Mouse (Mus musculus) urinary bladder, postnatal 36 days (tissue): ENCODE measurements around the gene Haghl.

ENCODE experiments used
- DNase-seq, 2 experiments: peaks; one replicate each; pipeline ENCODE4 v3.0.0; 2022; ENCODE audit warnings: low spot score in 2 of 2, mixed read lengths in 1 of 2

The Haghl gene

DNA sequence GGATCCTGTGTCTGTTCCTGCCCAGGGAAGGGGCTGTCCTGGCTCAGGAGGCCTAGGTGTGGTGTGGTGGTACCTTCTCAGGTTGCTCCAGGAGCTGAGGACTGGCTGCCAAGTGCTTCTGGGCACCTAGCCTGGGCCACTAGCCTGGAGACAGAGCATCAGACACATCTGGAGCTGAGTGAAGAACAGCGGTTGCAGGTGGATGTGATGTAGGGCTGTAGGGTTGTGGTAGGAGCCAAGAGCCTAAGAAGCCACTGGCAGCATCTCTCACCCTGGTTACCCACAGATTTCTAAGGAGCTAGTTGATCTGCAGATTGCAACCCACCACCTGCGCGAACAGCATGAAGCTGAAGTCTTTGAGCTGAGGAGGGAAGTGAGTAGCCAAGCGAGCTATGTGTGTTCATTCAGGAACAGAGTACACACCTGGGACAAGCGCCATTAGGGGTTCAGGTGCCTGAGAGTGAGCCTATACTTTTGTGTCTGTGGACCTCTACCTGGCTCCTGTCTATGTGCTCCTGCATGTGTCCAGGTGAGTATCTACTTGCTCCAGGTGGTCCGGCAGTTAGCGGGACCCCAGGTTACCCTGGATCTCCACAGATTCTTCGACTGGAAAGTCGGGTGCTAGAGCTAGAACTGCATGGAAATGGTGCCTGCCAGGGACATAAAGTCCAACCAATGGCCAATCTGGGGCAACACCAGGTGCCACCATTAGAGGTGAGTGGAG is 1.5 kb upstream of the Haghl start:
- no peak for DNase-seq

DNA sequence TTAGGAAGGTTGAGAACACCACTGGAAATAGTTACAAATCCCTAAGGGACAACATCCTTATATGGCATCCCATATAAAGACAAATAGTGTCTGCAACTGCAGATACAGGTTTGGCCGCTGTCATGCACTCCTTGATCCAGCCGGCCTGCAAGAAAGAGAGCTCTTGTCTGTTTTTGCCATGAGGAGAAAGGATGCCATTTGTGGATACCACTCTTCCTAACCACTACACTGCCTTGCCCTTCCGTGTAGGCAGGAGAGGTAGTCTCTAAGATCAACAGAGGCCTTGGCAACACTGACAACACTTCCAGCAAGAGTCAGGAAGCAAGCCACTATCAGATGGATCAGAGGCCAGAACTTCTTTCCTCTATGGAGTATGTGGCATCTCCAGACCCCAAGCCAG is 807 bp upstream of the Haghl start, which contains the start of gene Ccdc78:
Gene Ccdc78, plus strand, starts transcription at position 301 of the 400 bp plus-strand sequence.
- DNase-seq: no peak

DNA sequence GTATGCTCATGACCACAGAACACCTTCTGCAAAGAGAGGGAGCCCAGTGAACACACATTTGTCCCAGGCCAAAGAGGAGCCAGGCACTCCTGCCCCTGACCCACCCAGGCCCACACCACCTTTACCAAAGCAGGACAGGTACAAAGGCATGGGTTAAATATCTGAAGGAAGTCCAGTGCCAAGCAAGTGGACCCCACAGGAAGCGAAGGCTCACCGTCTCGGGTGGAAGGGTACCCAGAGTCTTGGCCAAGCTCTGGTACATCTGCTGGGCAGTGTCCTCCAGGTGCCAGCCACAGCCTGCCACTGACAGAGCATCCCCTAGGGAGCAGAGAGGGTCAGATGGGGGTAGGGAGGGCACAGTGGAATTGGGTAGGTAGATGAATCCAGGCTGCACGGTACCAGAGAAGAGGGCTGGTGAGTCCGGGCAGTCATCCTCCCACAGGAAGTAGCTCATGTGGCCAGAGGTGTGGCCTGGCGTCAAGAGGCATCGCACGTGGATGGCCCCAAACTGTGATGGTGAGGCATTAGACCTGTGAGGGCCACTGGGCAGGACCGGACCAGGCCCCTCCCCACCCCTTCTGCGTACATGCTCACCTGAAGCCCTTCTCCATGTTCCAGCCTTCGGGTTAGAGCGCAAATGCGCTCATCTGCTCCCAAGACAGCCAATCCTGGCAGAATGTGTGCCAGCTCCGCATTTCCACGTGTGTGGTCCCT is 1.5 kb downstream of the Haghl start:
- DNase-seq: no peak

DNA sequence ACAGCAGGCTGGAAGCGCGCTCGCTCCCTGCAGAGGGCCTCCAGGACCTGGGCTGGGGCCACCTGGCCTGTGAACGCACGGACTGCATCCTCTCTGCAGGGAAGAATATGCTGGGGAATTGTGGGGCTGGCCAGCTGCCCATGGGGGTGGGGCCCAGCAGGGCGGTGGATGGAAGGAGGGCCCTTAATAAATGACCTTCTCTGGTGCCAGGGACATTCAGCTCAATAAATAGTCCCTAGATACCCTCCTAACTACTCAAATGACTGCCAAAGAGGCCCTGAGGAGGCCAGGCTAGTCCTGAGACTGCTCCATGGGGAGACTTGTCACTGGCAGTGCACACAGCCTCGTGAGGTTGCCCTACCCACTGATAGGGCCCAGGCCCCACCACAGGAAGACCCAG is 2.4 kb downstream of the Haghl start:
- no peak for DNase-seq

DNA sequence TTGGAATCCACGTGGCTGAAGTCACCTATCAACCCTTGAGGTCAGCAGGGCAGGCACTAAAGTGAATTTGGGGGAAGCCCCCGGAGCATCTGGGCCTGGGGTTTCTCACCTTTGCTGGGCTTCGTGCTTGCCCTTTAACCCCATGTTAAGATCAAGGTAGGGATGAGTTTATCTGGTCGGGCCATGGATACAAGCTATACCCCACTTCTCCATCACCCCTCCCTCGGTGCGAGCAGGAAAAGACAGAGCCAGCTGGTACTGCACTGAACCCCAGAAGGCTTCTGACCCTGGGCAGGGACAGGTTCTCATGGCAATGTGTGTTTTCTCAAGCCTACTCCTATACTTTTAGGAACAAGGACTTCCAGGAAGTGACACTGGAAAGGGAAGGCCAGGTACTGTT is 4.1 kb downstream of the Haghl start:
- DNase-seq: no peak

DNA sequence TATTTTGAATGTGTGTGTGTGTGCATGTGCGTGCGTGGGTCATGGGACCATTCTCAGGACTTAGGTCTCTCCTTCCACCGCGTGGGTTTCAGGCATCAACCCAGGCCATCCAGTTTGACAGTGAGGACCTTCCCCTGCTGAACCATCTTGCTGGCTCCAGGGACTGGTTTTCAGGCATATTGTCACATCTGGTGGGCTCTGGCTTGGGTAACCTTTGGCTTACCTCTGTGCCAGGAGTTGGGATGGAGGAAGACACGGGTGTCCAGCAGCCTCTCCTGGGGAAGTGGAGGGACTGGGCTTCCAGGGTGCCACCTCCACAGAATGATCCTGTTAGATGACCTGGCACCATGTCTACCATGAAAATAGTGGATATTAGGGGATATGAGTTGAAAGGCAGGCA is 7.5 kb downstream of the Haghl start:
- DNase-seq: no peak

DNA sequence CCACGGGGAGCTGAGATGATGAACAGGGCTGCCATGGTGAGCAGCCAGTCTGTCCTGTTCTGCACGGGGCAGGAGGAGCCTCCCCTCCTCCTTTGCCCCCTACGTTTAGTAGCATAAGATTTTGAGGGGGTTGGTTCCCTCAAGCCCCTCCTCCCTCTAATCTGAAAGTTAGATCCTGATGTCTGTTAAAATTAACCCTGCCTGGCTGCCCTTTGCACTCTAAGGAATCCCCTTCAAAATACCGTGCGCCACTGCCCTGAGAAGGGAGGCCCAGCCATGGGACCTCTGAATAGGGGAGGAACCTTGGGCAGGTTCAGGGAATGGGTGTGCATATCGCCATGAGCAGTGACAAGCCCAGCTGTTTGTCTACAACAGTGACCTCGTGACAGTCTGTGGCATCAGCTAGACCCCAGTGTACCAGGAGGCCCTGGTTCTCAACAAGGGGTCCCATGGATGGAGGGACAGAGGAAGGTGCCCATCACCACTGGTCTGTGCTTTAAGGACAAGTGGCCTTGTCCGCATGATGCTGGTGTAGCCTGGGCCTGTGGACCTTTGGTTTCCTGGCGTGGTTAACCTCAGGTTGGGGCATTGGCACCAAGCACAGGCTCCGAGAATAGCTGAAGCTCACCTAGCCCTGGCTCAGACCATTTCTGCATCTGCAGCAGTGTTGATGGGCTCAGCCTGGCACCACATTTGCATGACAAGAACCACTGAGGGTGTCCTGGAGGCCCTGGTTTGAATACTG is 10.0 kb downstream of the Haghl start:
- DNase-seq: no peak

DNA sequence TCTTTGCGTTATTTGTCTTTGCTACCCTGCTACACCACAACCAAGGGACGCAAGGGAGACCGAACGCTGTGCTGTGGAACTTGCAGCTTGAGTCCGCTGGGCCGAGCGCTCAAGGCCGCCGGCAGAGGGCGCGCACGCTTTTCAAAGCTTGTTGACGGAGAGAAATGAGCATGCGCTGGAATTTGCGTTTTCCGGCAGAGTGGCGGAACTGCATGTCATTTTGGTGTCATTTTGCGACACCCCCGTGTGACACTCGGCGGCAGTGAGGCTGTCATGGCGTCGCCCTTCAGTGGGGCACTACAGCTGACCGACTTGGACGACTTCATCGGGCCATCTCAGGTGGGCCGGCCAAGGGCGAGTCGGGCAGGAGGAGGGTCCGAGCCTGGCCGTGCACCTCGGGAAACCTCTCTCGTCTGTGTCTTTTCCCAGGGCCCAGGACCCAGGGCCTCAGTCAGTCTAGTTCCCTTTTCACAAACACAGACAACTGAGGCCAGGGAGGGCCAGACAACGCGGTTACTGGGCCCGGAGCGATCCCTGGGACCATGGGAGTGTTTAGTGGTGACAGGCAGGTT is 11.8 kb downstream of the Haghl start, which contains the start of gene Narfl:
Gene Narfl, plus strand, starts transcription at position 228 of the 572 bp plus-strand sequence.
- DNase-seq: peak; percentile 96 to 97

DNA sequence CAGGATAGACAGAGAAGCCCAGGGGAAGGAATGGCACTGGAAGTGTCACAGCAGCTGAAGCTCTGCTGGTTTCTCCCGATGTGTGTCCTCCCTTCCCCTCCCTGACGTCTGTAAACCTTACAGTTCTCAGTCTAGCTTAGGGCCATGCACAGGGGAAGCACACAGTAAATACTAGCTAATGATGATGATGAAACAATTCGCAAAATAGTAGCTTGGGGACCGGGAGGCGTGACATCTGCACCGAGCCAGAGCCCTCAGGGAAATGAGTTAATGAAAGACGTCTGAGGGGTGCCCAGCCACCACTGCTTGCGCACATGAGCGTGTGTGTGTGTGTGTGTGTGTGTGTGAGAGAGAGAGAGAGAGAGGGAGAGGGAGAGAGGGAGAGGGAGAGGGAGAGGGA is 16.1 kb downstream of the Haghl start:
- DNase-seq: no peak

DNA sequence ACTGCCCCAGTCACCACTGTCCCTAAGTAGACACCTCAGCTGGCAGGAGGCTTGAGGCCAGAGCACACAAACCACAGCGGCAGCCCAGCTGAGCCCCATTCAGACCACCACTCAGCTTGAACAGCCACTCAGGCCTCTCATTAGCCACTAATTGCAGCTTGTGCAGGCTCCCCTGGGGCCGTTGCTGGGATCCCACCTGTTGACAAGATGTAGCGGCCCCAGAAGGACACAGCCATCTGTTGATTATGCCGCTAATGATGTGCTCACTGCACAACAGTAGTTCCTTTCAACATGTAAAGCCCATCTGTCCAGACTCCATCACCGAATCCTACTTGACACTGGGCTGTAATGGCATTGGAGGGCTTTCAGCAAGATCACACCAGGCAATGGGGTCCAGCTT is 19.6 kb downstream of the Haghl start:
- no peak for DNase-seq

DNA sequence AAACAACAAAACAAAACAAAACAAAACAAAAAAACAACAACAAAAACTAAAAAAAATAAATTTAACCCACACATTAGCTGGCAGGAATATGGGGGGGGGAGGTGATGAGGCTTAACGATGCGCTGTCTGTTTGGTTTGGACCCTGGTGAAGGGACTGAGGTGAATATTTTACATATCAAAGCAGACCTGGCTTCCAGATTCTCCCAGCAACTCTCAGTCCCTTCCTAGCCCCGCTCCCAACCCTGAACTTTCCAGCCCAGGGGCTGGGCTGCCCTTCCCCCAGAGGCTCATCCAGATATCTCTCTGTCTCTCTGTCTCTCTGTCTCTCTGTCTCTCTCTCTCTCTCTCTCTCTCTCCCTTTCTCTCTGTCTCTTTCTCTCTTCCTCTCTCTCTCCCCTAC is 22.9 kb downstream of the Haghl start:
- DNase-seq: no peak

DNA sequence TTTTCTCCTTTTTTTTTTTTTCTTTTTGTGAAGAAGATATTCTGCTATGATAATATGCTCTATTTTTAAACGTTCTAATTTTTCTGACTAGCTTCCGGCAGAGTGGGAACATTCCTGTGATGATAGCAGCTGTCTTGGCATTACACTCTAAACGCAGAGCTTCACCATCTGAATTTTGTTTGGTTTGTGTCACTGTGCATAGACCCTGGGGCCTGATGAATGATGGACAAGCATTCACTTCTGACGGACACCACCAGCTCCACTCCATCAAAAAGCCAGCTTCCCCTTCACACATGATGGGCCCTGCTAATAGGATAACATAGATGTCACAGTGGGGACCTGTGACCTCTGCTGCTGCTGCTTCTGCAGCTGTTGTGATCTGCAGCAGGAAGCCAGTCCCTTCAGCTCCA is 23.9 kb downstream of the Haghl start:
- no peak for DNase-seq

DNA sequence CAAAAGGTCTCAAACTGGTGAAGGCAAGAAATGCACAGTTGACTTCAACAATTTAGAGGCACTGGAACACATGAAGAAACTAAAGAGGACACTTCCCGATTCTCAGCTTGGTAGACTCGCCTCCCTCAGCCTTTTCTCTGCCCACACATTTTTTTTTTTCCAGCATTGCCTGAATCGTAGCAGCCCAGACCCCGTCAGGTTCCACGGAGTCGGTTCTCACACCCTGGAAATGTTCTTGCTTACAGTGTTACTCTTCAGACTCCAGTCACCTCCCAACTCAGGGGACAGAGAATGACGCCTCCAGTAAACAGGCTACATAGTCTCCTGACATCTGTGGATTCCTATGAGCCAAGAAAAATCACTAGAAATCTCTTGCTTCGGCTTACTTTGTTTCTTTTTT is 25.3 kb downstream of the Haghl start:
- no peak for DNase-seq

DNA sequence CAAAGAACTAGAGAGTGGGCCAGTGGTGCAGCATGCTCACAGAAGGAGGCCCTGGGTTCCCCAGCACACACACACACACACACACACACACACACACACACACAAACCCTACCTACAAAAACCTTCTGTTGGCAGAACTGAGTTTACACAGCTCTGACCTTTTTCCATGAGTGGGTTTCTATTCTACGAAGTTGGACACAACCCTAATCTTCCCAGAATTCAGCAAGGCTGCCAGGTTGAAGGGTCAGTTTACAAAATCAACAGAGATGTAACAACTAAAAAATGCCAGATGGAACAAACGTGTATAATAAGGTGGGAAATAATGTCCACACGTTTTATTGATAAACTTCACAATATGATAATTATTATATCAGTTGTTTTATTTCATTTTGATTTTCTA is 27.8 kb downstream of the Haghl start:
- DNase-seq: no peak

DNA sequence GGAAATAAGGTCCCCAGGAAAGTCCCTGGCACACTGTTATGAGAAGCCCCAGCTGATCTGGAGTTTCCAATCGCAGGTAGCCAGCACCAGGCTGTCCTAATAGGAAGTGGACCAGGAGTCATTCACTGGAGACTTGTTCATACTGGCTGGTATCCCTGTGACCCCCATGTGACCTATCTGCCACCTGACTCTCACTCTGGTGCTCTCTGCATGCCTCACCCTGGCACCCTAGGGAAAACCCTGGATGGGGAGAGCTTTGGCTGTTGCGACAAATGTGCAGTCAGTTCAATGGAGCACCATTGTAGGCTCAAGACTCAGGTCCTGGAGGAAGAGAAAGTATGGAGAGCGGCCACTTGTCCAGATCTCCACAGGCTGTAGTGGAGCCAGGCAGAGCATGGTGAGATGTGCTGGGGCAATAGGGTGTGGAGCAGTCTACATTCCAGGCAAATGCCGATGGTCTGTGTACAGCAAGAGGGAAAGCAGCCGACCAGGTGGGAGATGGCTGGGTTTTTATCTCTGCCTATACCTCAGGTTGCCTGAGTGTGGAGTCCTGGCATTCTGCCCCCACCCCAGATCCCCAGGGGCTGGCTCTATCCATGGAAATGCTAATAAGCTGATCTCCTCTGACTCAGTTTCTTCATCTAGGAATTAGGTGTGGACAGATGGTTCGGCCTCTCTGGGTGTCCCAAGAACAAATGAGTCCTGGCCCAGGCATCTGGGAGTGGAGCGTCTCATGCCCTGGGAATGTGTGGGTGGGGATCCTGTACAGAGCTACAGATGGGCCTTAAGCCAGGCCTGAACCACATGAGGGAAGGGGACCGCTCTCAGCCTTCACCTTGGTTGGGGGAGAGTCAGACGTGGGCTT is 28.9 kb downstream of the Haghl start:
- no peak for DNase-seq

DNA sequence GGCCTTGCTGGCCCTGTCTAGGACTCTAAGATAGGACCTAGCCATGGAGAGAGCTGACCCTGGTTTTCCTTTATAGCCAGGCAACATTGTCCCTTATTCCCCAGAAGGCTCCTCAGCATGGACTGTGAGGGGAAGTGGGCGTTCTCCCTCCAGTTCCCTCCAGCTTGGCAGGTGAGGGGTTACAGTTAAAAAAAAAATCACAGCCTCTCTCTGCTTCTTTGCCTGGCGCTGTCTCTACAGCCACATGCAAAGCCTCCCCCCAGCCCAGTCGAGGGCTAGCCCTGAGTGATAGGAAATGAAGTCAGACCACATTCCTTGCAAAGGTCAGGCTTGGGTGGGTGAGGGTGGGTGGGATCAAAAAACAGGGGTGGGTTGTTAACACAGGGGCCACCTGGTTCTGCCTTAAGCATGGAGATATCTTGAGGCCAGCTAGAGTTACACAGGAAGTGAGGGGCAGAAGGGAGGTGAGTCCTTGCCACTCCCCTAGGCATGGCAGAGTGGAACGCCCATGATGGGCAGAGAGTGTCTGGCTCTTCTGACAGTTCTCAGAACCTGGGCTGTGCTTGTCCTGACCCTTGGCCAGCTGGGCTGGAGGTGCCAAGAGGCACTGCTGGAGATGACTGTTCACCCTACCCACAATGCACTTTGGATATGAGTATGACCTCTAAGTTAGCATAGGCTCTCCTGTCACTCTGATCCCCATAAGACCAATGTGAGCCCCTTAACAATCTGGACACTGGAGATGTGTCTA is 29.7 kb downstream of the Haghl start:
- no peak for DNase-seq

DNA sequence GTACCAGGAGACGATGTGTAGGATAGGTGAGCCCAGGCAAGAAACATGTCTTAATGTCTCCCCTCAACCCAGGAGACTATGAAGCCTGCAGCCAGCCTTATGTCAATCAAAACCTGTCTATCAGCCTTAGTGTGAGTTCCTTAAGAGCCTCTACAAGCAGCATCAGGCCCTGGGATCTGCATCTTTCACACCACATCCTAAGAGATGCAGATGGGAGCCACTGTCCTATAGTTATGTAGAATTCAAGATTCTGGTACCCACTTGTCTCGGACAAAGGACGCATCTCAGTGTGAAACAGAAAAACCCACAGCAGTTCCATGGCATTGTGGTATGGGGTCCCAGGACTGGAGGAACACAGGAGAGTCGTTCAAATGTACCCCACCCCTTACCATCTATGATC is 30.4 kb downstream of the Haghl start:
- DNase-seq: no peak

DNA sequence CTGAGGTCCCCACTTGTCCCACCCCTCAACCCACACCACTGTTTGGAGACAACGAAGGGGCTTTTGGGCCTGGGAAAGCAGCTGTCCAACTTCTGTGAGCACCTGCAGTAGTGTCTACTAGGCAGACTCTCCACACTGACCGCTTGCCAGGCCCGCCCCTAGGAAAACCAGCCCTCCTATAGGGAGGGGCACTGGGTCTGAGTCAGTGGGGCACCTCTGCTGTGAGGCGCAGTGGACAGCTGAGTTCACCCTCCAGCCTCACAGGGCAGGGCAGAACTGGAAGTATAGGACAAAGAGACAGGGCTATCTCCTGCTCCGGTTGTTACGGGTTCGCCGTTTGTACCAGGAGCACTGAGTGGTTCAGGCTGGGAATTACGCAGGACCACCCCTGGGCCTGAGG is 31.2 kb downstream of the Haghl start, which contains the start of gene Msln:
Gene Msln, minus strand, starts transcription at position 138 of the 400 bp plus-strand sequence.
- DNase-seq: no peak

DNA sequence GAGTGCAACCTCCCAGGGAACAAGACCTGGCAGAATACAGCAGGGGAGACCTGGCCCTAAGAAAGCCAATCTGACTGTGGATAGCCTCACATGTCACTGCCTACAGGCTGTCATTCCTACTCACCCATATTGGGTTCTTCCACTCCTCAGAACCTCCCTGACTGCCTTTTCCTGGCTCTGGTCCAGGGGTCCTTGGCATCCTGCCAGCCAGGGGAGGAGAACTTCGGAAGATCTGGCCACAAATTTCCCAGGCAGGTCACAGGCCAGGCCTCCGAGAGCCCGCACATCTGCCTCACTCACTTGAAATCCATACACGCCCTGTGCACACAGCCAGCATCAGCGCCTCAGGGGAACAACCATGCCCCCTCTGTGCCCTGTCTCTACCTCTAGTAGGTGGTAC is 34.0 kb downstream of the Haghl start:
- DNase-seq: peak in 1 of 2 experiments; percentile 36

DNA sequence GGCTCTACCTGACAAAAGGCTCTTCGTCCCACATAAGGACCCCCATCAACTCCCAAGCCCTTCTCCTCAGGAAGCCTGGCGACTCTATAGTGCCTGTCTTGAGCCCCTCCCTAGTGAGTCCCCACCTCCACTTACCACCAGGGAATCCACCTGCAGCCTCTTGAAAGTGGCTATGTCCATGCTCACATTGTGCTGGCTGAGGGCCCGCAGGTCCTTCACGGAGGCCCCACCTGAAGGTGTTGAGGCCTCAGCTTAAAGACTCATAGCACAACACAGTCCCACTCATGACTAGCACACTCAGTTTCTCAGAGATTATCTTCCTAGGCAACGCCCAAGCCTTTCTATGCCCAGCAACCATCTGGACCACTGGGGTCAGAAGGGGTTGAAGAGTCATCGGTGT is 36.2 kb downstream of the Haghl start:
- DNase-seq: no peak

DNA sequence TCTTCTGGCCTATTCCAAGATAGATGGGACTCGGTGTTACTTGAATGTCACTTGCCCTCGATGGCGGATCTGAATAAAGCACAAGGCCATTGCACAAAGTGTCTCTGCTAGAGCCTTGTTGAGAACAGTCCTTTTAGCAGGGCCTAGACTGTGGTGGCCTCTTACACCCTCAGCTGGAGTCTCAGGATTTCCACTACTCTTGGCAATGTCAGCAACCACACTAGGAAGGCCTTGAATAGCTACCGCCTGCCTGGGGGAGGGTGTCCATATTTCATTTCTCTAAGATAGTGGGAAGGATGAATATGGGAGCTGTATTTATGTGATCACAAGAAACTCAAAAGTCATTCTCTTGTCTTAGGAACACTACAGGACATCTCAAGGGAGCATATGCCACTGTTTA is 37.2 kb downstream of the Haghl start:
- DNase-seq: no peak
